Mouse (Mus musculus) liver, postnatal 0 days (tissue): ENCODE measurements around the gene Khdrbs2.

Experiments
- CTCF ChIP-seq: sonication (generic); IDR thresholded peaks from 2 replicates; pipeline ENCODE4 v1.5.1; 2016; ENCODE audit warnings: antibody characterized with exemption, low read depth
- EP300 ChIP-seq: IDR thresholded peaks from 2 replicates; pipeline ENCODE4 v1.6.1; 2016; ENCODE audit warnings: antibody characterized with exemption, low read depth, mild to moderate bottlenecking

GRCm38 (mm10) chr1:32309637-32310036 is 137.1 kb downstream of the Khdrbs2 start:
- TF ChIP-seq CTCF (no peak), EP300 (no peak)
